Mouse (Mus musculus): Measurements from ENCODE around the gene Trp53rkb.

DNA sequence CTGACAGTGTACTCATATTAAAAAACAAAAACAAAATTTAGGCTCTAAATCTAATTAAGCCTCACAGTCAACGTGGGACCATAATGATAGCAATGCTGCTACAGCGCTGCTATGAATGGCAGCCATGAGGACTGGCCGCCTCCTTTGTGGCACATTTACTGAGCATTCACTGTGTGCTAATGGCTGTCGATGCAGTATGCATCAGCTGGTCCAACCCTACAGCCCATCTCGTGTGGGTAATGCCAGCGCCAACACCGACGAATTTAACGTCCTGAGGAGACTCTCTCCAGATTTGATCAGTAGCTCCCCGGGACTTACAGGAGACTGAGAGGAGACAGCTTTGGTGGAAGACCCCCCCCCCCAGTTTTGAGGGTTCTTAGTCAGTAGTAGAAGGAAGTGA is 18.1 kb upstream of the Trp53rkb start:
- TF ChIP-seq CTCF (conservative IDR thresholded peaks at IDR 0.05; ENCODE audit: insufficient read depth, insufficient read length, low read depth, low read length) (no peak), POLR2A (IDR thresholded peaks at IDR 0.05; ENCODE audit: low read depth, low read length) (no peak)
